Mouse (Mus musculus) myocyte (in vitro differentiated cells): Measurements from ENCODE around the gene Prkcb. TPM values are rescaled to one million over a fixed set of nuclear protein-coding genes. Genes with fewer than 3 reads are reported as not detected.

Experiments used
- H3K27me3 ChIP-seq: one replicate; pipeline ENCODE4 v1.6.1; 2011; ENCODE audit not compliant: control insufficient read depth, insufficient read depth, insufficient read length
- H3K36me3 ChIP-seq: one replicate; pipeline ENCODE4 v1.6.1; 2011; ENCODE audit not compliant: control insufficient read depth, insufficient read depth
- H3K4me2 ChIP-seq: one replicate; pipeline ENCODE4 v1.6.1; 2011; ENCODE audit warnings: low read depth, control low read depth
- H3K4me3 ChIP-seq: one replicate; pipeline ENCODE4 v1.5.1; 2011; ENCODE audit warnings: mild to moderate bottlenecking, control low read depth, moderate library complexity
- H3K79me2 ChIP-seq: one replicate; pipeline ENCODE4 v1.6.1; 2011; ENCODE audit not compliant: control insufficient read depth, insufficient read depth
- H3ac ChIP-seq: one replicate; pipeline ENCODE4 v1.6.1; 2011; ENCODE audit not compliant: control insufficient read depth, insufficient read length
- CEBPB ChIP-seq: IDR thresholded peaks from 2 replicates; pipeline ENCODE4 v1.6.1; 2011; ENCODE audit warnings: mild to moderate bottlenecking, moderate library complexity; ENCODE audit not compliant: poor library complexity, insufficient read depth, severe bottlenecking
- E2F4 ChIP-seq: IDR thresholded peaks from one replicate; pipeline ENCODE4 v1.6.1; 2011; ENCODE audit warnings: mild to moderate bottlenecking, control low read depth, moderate library complexity; ENCODE audit not compliant: insufficient read depth
- MAX ChIP-seq: IDR thresholded peaks from one replicate; pipeline ENCODE4 v1.6.1; 2011; ENCODE audit warnings: low read depth, mild to moderate bottlenecking, control low read depth
- MYOD1 ChIP-seq, 3 experiments: IDR thresholded peaks; one replicate each; pipeline ENCODE4 v1.6.1; 2011; ENCODE audit warnings: control low read depth in 2 of 3, low read depth in 2 of 3, mild to moderate bottlenecking in 2 of 3, moderate library complexity in 1 of 3; ENCODE audit not compliant: insufficient read length in 2 of 3, control insufficient read depth in 1 of 3
- MYOG ChIP-seq, 3 experiments: IDR thresholded peaks; one replicate each; pipeline ENCODE4 v1.6.1; 2011; ENCODE audit warnings: control low read depth in 2 of 3, low read depth in 2 of 3, mild to moderate bottlenecking in 2 of 3; ENCODE audit not compliant: insufficient read length in 2 of 3, control insufficient read depth in 1 of 3, insufficient read depth in 1 of 3
- POLR2A ChIP-seq: IDR thresholded peaks from one replicate; pipeline ENCODE4 v1.6.1; 2011; ENCODE audit warnings: low read depth, mild to moderate bottlenecking, control low read depth, moderate library complexity; ENCODE audit not compliant: insufficient read length
- POLR2AphosphoS2 ChIP-seq: IDR thresholded peaks from one replicate; pipeline ENCODE4 v1.6.1; 2011; ENCODE audit warnings: low read depth, control low read depth; ENCODE audit not compliant: insufficient read length
- REST ChIP-seq: IDR thresholded peaks from one replicate; pipeline ENCODE4 v1.6.1; 2011; ENCODE audit warnings: mild to moderate bottlenecking, control low read depth, moderate library complexity; ENCODE audit not compliant: insufficient read depth, insufficient read length
- SRF ChIP-seq: IDR thresholded peaks from one replicate; pipeline ENCODE4 v1.6.1; 2011; ENCODE audit warnings: low read depth; ENCODE audit not compliant: control insufficient read depth, insufficient read length
- TCF12 ChIP-seq: IDR thresholded peaks from one replicate; pipeline ENCODE4 v1.6.1; 2011; ENCODE audit warnings: mild to moderate bottlenecking, control low read depth; ENCODE audit not compliant: poor library complexity, insufficient read depth, severe bottlenecking
- TCF3 ChIP-seq: IDR thresholded peaks from one replicate; pipeline ENCODE4 v1.6.1; 2011; ENCODE audit warnings: low read depth, control low read depth; ENCODE audit not compliant: insufficient read length
- USF1 ChIP-seq: IDR thresholded peaks from one replicate; pipeline ENCODE4 v1.6.1; 2011; ENCODE audit warnings: low read depth, mild to moderate bottlenecking, control low read depth, moderate library complexity
- polyA plus RNA-seq: library from polyadenylated mRNA; unstranded; fragments of >200 nt; fragmentation: generic; extraction: Trizol; gene quantifications from one replicate; pipeline ENCODE4 v1.2.1, GENCODE M21; 2012; ENCODE audit warnings: missing spikeins

Prkcb gene
- polyA plus RNA-seq, 1 experiment: 2.2 TPM

DNA sequence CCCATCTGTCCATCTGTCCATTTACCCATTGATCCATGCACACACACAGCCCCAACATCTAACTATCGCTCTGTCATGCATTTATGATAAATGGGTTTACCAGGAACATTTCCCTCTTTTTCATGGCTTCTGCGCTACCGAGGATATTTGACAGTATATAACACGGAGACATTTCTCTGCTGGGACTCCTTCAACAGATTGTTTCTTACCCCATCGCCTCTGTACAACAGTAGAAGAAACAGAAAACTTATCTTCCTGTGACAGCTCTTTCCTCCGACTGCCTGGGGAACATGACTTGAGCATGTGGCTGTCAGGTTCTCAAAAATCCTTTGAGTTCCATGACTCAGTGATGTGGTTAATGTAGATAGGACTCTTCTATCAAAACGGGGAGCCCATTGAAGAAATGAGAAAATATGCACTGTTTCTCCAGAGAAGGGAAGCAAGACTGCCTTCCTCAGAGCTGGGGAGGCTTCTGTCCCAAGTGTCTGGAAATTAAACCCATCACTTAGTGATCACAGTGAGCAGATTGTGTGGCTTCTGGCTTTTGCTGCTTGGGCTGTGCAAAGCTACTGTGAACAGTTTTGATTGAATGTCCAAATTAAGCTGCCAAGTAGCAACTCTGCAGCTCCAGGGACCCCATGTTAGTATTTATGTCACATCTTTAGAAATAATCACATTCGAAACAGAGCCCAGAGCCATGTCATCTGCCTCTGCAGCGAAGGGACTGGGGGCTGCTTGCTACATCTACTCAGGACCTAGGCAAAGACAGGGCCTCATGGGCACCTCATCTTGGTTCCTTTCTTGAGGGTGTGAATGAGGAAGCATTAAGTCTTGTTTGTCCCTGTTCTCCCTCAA lies 211.4 kb downstream of the Prkcb start:
- Histone ChIP-seq H3ac (no peak overlapping the region), H3K36me3 (no peaks in the 10 kb centered on the region), H3K79me2 (no peaks in the 10 kb centered on the region), H3K4me2 (no peak overlapping the region), H3K27me3 (no peaks in the 10 kb centered on the region), H3K4me3 (no peak overlapping the region)
- no peak for TF ChIP-seq MYOG (IDR thresholded peaks at IDR 0.05; ENCODE audit: control insufficient read depth in 1 of 3, insufficient read depth in 1 of 3, insufficient read length in 2 of 3, low read depth in 2 of 3)
- TF ChIP-seq CEBPB: no peak
- no peak for TF ChIP-seq MAX
- TF ChIP-seq REST: no peak

DNA sequence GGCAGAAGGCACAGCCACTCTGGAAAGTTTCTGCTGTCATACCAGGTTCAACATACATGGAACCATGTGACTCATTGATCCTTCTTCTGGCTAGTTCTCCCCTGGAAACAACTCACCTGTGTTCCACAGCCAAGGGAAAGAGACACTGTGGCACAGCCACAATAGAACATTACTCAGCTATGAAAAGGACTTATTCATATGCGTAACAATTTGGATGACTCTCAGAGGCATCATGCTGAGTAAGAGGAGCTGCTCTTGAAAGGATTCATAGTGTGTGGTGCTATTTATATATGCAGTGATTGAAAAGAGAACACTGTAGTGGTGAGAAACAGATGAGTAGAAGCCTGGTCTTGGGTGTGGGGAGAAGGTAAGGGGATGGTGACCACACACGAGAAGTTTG lies 217.9 kb downstream of the Prkcb start:
- no peak overlapping the region for H3K4me2 ChIP-seq
- H3K4me3 ChIP-seq: no peak overlapping the region
- H3K79me2 ChIP-seq: no peaks in the 10 kb centered on the region
- no peaks in the 10 kb centered on the region for H3K27me3 ChIP-seq
- H3ac ChIP-seq: no peak overlapping the region
- no peaks in the 10 kb centered on the region for H3K36me3 ChIP-seq
- TF ChIP-seq POLR2A: no peak
- no peak for TF ChIP-seq TCF12
- TF ChIP-seq POLR2AphosphoS2: no peak
- TF ChIP-seq MYOD1 (IDR thresholded peaks at IDR 0.05; ENCODE audit: control insufficient read depth in 1 of 3, insufficient read length in 2 of 3, low read depth in 2 of 3): no peak
- TF ChIP-seq REST: no peak
- TF ChIP-seq CEBPB: no peak
- TF ChIP-seq TCF3: no peak
- no peak for TF ChIP-seq MYOG (IDR thresholded peaks at IDR 0.05; ENCODE audit: control insufficient read depth in 1 of 3, insufficient read depth in 1 of 3, insufficient read length in 2 of 3, low read depth in 2 of 3)
- TF ChIP-seq MAX: no peak
- no peak for TF ChIP-seq SRF
- TF ChIP-seq USF1: no peak

DNA sequence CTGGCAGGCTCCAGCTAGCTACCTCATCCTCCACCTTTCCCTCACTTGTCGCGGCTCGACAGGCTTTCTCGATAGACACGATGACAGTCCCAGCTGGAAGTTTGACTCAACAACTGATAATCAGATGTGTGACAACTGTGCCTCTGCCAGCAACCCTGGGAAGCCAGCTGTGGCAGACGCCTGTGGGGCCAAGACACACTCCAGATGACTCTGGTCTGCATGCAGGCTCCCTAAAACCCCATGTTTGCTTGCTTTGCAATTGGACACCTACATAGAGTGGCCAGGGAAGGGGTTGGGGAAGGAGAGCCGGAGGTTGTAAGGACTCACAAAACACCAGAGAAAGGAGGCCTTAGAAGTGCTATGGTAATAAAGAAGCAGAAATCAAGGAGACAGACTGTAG lies 221.4 kb downstream of the Prkcb start:
- TF ChIP-seq POLR2A: no peak
- TF ChIP-seq MYOD1 (IDR thresholded peaks at IDR 0.05; ENCODE audit: control insufficient read depth in 1 of 3, insufficient read length in 2 of 3, low read depth in 2 of 3): no peak
- TF ChIP-seq REST: no peak
- no peak for TF ChIP-seq POLR2AphosphoS2
- TF ChIP-seq MAX: no peak
- TF ChIP-seq MYOG (IDR thresholded peaks at IDR 0.05; ENCODE audit: control insufficient read depth in 1 of 3, insufficient read depth in 1 of 3, insufficient read length in 2 of 3, low read depth in 2 of 3): no peak
- TF ChIP-seq CEBPB: no peak
- TF ChIP-seq TCF12: no peak
- TF ChIP-seq SRF: no peak
- TF ChIP-seq USF1: no peak
- TF ChIP-seq TCF3: no peak
- Histone ChIP-seq H3K27me3 (no peaks in the 10 kb centered on the region), H3K4me2 (no peak overlapping the region), H3K79me2 (no peaks in the 10 kb centered on the region), H3K36me3 (no peaks in the 10 kb centered on the region), H3K4me3 (no peak overlapping the region), H3ac (no peak overlapping the region)

DNA sequence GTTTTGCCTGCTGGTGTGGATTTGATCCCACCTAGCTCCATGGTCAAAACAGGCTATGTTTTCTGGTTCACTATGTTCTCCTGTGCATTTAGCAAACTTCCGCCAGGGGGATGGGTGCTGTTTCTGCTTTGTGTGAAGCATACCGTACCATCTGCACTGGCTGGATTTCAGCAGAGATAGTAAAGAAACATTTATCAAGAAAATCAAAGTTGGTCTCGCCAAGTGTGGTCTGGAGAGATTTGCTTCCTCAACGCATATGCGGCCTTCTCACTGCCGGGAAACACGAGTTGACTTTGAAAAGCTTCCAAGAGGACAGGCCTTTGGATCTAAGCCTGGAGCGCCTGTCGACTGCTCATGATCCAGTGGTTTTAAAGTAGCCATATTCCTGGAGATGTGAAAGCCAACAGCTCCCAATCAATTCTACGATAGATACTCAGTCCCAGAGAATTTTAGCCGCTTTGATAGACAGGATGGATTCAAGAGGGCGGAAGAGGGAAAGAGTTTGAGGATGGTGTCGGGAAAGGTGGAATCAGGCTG lies 223.9 kb downstream of the Prkcb start:
- no peaks in the 10 kb centered on the region for H3K36me3 ChIP-seq
- H3K4me3 ChIP-seq: no peak overlapping the region
- H3K27me3 ChIP-seq: no peaks in the 10 kb centered on the region
- TF ChIP-seq TCF12 (no peak), POLR2AphosphoS2 (no peak), USF1 (no peak), REST (no peak), E2F4 (no peak), CEBPB (no peak), TCF3 (no peak), SRF (no peak), MYOG (IDR thresholded peaks at IDR 0.05; ENCODE audit: control insufficient read depth in 1 of 3, insufficient read depth in 1 of 3, insufficient read length in 2 of 3, low read depth in 2 of 3) (no peak), MYOD1 (IDR thresholded peaks at IDR 0.05; ENCODE audit: control insufficient read depth in 1 of 3, insufficient read length in 2 of 3, low read depth in 2 of 3) (no peak), MAX (no peak), POLR2A (no peak)
- H3ac ChIP-seq: no peak overlapping the region
- no peaks in the 10 kb centered on the region for H3K79me2 ChIP-seq
- no peak overlapping the region for H3K4me2 ChIP-seq
